Mouse (Mus musculus) testis, adult 2 months (tissue): Measurements from ENCODE around the gene Usp16.

Experiments used
- CTCF ChIP-seq: fragments of 200-500 bp; IDR thresholded peaks from 2 replicates; pipeline ENCODE4 v1.5.1; 2012; ENCODE audit warnings: low read depth, mild to moderate bottlenecking, inconsistent platforms, low read length, moderate library complexity; ENCODE audit not compliant: control insufficient read depth, insufficient read depth, insufficient replicate concordance
- POLR2A ChIP-seq: fragments of 200-500 bp; IDR thresholded peaks from 2 replicates; pipeline ENCODE4 v1.6.1; 2012; ENCODE audit warnings: low read depth, mild to moderate bottlenecking, inconsistent platforms, low read length, moderate library complexity; ENCODE audit not compliant: control insufficient read depth

DNA sequence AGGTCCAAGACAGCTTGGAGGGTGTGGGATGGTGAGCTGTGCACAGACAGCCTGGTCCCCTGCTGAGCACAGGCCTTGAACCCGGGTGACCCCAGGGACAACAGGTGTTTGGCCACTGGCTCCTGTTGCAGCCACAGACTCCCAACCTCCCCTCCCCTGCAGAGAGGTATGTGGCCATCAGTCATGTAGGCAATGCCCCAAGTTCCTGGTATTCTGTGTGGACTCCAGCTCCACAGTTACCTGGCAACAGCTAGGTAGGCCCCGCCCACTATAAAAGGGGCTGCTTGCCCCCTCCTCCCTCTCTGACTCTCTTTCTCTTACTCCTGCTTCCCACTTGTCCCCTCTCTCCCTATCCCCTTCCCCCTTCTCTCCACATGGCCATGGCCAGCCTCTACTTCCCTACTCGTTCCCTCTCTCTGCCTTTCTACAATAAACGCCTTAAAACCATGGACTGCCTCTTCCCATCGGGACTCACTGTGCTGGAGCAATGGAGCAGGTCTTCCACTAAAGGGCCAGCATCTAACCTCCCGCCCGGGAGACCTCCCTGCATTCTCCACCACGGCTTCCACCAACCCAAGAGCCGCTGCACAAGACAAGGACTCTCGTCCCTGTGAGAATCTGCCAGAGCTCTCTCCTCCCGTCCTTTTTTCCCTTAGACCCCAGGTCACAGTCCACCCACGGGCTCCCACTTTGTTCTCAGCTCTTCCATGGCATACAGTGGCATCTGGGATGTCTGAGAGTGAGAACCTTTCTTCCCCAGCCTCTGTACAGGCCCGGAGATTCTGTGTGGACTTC, 18.9 kb upstream of the Usp16 start:
- TF ChIP-seq POLR2A = 0 out of 2 replicates have a peak, but pooled peaks have one; percentile 11
- no peak for TF ChIP-seq CTCF
